Mouse (Mus musculus) T-cell, adult 2 months (primary cell): ENCODE results near the gene Rgs2.

Experiments
- DNase-seq: peaks from one replicate; pipeline ENCODE4 v3.0.0; 2022; ENCODE audit warnings: low spot score

Gene Rgs2

GRCm38 (mm10) chr1:144003904-144004740, at the start of gene Rgs2:
TSS of gene Rgs2 (minus strand) at chr1:144004161.
- peak; percentile 99 for DNase-seq

GRCm38 (mm10) chr1:144053401-144053800, 49.4 kb upstream of the Rgs2 start:
- DNase-seq, result no peak

GRCm38 (mm10) chr1:144041826-144042225, 37.9 kb upstream of the Rgs2 start:
- DNase-seq, result peak; percentile 21

- peak; percentile 19 for DNase-seq
Observed at GRCm38 (mm10) chr1:144033498-144033897, 29.5 kb upstream of the Rgs2 start.

GRCm38 (mm10) chr1:144030499-144030898, 26.5 kb upstream of the Rgs2 start:
- DNase-seq, result no peak

GRCm38 (mm10) chr1:144029679-144030078, 25.7 kb upstream of the Rgs2 start:
- DNase-seq, result no peak

GRCm38 (mm10) chr1:144018417-144018958, 14.5 kb upstream of the Rgs2 start:
- no peak for DNase-seq

GRCm38 (mm10) chr1:144013913-144014312, 10.0 kb upstream of the Rgs2 start:
- DNase-seq, result no peak

GRCm38 (mm10) chr1:144007341-144007740, 3.4 kb upstream of the Rgs2 start:
- no peak for DNase-seq

- peak; percentile 80 for DNase-seq
Observed at GRCm38 (mm10) chr1:144006542-144006941, 2.6 kb upstream of the Rgs2 start.

GRCm38 (mm10) chr1:144005648-144006047, 1.7 kb upstream of the Rgs2 start:
- no peak for DNase-seq

- no peak for DNase-seq
Observed at GRCm38 (mm10) chr1:144004741-144005140, 780 bp upstream of the Rgs2 start.

- peak; percentile 15 for DNase-seq
Observed at GRCm38 (mm10) chr1:144003416-144003815, 545 bp downstream of the Rgs2 start.

- DNase-seq, result no peak
Observed at GRCm38 (mm10) chr1:144002715-144003066, 1.3 kb downstream of the Rgs2 start.

- DNase-seq, result no peak
Observed at GRCm38 (mm10) chr1:144002036-144002714, 1.8 kb downstream of the Rgs2 start.

GRCm38 (mm10) chr1:144000246-144000645, 3.7 kb downstream of the Rgs2 start:
- DNase-seq, result no peak

- DNase-seq, result no peak
Observed at GRCm38 (mm10) chr1:143999371-143999920, 4.5 kb downstream of the Rgs2 start.

GRCm38 (mm10) chr1:143993026-143993425, 10.9 kb downstream of the Rgs2 start:
- no peak for DNase-seq

GRCm38 (mm10) chr1:143992528-143992927, 11.4 kb downstream of the Rgs2 start:
- no peak for DNase-seq

- no peak for DNase-seq
Observed at GRCm38 (mm10) chr1:143990263-143990662, 13.7 kb downstream of the Rgs2 start.

GRCm38 (mm10) chr1:143989773-143990172, 14.2 kb downstream of the Rgs2 start:
- no peak for DNase-seq

- no peak for DNase-seq
Observed at GRCm38 (mm10) chr1:143988756-143989155, 15.2 kb downstream of the Rgs2 start.
